Mouse (Mus musculus): ENCODE measurements around the gene Serp2. TPM values are rescaled to one million over a fixed set of nuclear protein-coding genes. Genes with fewer than 3 reads are reported as not detected.

Serp2 gene
- total and polyA plus RNA-seq, 2 experiments from 2014 or later: 2.3 to 7.2 TPM

DNA sequence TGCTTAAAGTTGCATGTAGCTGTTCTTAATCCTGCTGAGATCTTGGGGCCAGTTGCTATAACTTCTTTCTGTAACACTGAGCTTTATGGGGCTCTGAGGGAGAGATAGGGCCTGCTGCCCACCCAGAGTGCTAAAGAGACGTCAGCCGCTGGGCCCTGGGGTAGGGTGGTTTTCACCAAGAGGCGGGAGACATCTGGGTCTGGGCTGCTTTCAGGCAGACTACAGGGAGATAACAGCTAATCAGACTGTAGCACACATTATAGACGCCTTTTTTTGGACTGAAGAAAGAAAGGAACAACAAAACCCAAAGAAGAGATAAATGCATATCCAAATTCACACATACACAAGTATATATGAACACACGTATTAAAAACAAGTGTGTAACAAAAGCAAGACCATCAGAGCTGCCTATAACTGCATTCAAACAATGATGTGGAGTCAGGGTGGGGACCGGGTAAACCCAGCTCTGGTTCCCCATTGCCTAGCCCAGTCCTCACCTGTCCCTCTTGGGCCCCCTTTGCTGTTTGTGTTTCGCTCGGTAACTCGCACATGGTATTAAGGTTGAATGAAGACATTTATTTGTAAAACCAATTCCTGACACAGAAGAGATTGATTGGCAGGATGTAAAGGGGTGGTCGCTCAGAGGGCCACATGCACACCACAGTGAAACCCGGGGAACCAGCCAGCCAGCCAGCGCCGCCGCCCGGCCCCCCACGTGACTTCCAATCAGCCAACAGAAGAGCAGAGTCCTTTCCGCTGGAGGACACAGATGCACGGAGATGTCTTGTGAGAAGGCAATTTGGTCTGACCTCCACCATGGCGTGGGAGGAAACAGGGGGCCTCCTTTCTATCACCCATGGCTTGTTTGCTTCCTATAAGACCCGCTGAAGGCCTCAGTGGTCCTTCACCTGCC is 24.2 kb downstream of the Serp2 start:
- peak; percentile 76 for ATAC-seq (ENCODE audit: insufficient read depth, low read depth)
- no peak overlapping the region for H3K9ac ChIP-seq (replicated peaks; ENCODE audit: low read depth, low read length)
- no peak for TF ChIP-seq CTCF (IDR thresholded peaks at IDR 0.05; ENCODE audit: low read depth)
- TF ChIP-seq EP300 (IDR thresholded peaks at IDR 0.05; ENCODE audit: low read depth): no peak

GRCm38 (mm10) chr14:76531027-76531660 is 25.5 kb downstream of the Serp2 start:
- TF ChIP-seq EP300 (IDR thresholded peaks at IDR 0.05; ENCODE audit: low read depth) (no peak), CTCF (IDR thresholded peaks at IDR 0.05; ENCODE audit: low read depth) (no peak)
- 90% methylated on average over 7 of the region's 7 CpGs for WGBS
- H3K36me3 ChIP-seq (replicated peaks; ENCODE audit: control insufficient read depth, insufficient read depth, low read length): no peaks in the 10 kb centered on the region
- DNase-seq (ENCODE audit: low spot score) (no peak), ATAC-seq (ENCODE audit: insufficient read depth, low read depth) (no peak)
- H3K4me3 ChIP-seq (ENCODE audit: low read depth, low read length): no peak overlapping the region
- H3K27me3 ChIP-seq (ENCODE audit: control insufficient read depth, insufficient read depth, low read length): no peaks in the 10 kb centered on the region
- peaks cover 18% of the 10 kb centered on the region for H3K4me1 ChIP-seq (ENCODE audit: control insufficient read depth, insufficient read depth)
- no peak overlapping the region for H3K27ac ChIP-seq (ENCODE audit: low read depth)
- no peaks in the 10 kb centered on the region for H3K9me3 ChIP-seq (replicated peaks; ENCODE audit: control insufficient read depth, low read length)
- H3K9ac ChIP-seq (replicated peaks; ENCODE audit: low read depth, low read length): no peak overlapping the region
- no peak overlapping the region for H3K4me2 ChIP-seq (ENCODE audit: low read depth, low read length)

More for the DNA sequence above, 24.2 kb downstream of the Serp2 start:
- no peaks in the 10 kb centered on the region for H3K36me3 ChIP-seq (replicated peaks; ENCODE audit: control insufficient read depth, insufficient read depth, low read length)
- no peak overlapping the region for H3K4me3 ChIP-seq (ENCODE audit: low read depth, low read length)
- H3K9me3 ChIP-seq (replicated peaks; ENCODE audit: control insufficient read depth, low read length): no peaks in the 10 kb centered on the region
- H3K27me3 ChIP-seq (ENCODE audit: control insufficient read depth, insufficient read depth, low read length): no peaks in the 10 kb centered on the region
- peaks cover 8% of the 10 kb centered on the region; the same call in 1 of the 2 replicates for H3K4me1 ChIP-seq (ENCODE audit: control insufficient read depth, insufficient read depth)
- H3K4me2 ChIP-seq (ENCODE audit: low read depth, low read length): peak overlapping the region; percentile 46
- WGBS: 34% methylated on average over 20 of the region's 20 CpGs
- no peak overlapping the region for H3K27ac ChIP-seq (ENCODE audit: low read depth)
- no peak for DNase-seq (ENCODE audit: low spot score)

DNA sequence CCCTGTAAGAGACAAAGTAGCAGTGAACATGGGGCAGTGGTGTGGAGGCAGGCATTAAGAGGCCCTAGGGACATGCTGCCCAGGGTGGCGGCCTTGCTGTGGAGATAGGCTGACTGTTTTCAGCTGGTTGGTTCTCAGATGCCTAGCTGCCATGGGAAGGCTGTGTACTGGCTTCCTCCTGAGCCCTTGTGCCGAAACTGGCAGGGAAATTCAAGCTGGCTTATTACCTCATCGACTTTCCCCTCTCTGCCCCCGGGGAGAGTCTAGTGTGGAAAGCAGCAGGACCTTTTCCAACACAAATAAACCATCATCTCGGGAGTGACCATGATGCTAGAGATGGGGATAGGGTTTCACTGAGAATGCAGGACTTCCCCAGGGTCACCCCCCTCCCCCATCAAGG is 28.0 kb downstream of the Serp2 start:
- TF ChIP-seq CTCF (IDR thresholded peaks at IDR 0.05; ENCODE audit: low read depth) (no peak), EP300 (IDR thresholded peaks at IDR 0.05; ENCODE audit: low read depth) (no peak)
- Histone ChIP-seq H3K4me3 (ENCODE audit: low read depth, low read length) (no peak overlapping the region), H3K36me3 (replicated peaks; ENCODE audit: control insufficient read depth, insufficient read depth, low read length) (no peaks in the 10 kb centered on the region), H3K27me3 (ENCODE audit: control insufficient read depth, insufficient read depth, low read length) (no peaks in the 10 kb centered on the region), H3K27ac (ENCODE audit: low read depth) (no peak overlapping the region; the same call in 1 of the 2 replicates), H3K4me1 (ENCODE audit: control insufficient read depth, insufficient read depth) (peaks cover 18% of the 10 kb centered on the region), H3K4me2 (ENCODE audit: low read depth, low read length) (no peak overlapping the region), H3K9me3 (replicated peaks; ENCODE audit: control insufficient read depth, low read length) (no peaks in the 10 kb centered on the region), H3K9ac (replicated peaks; ENCODE audit: low read depth, low read length) (no peak overlapping the region)
- WGBS: 46% methylated on average over 5 of the region's 5 CpGs
- DNase-seq (ENCODE audit: low spot score) (no peak), ATAC-seq (ENCODE audit: insufficient read depth, low read depth) (0 out of 2 replicates have a peak, but pooled peaks have one; percentile 14)

GRCm38 (mm10) chr14:76527758-76528313 is 28.9 kb downstream of the Serp2 start:
- no peaks in the 10 kb centered on the region for H3K9me3 ChIP-seq (replicated peaks; ENCODE audit: control insufficient read depth, low read length)
- no peaks in the 10 kb centered on the region for H3K36me3 ChIP-seq (replicated peaks; ENCODE audit: control insufficient read depth, insufficient read depth, low read length)
- H3K4me1 ChIP-seq (ENCODE audit: control insufficient read depth, insufficient read depth): peaks cover 11% of the 10 kb centered on the region; the same call in 1 of the 2 replicates
- no peak for DNase-seq (ENCODE audit: low spot score)
- no peak overlapping the region for H3K9ac ChIP-seq (replicated peaks; ENCODE audit: low read depth, low read length)
- no peak overlapping the region; the same call in 1 of the 2 replicates for H3K27ac ChIP-seq (ENCODE audit: low read depth)
- ATAC-seq (ENCODE audit: insufficient read depth, low read depth): no peak
- no peak overlapping the region for H3K4me2 ChIP-seq (ENCODE audit: low read depth, low read length)
- 69% methylated on average over 9 of the region's 9 CpGs for WGBS
- TF ChIP-seq EP300 (IDR thresholded peaks at IDR 0.05; ENCODE audit: low read depth) (no peak), CTCF (IDR thresholded peaks at IDR 0.05; ENCODE audit: low read depth) (no peak)
- H3K27me3 ChIP-seq (ENCODE audit: control insufficient read depth, insufficient read depth, low read length): no peaks in the 10 kb centered on the region
- H3K4me3 ChIP-seq (ENCODE audit: low read depth, low read length): no peak overlapping the region

DNA sequence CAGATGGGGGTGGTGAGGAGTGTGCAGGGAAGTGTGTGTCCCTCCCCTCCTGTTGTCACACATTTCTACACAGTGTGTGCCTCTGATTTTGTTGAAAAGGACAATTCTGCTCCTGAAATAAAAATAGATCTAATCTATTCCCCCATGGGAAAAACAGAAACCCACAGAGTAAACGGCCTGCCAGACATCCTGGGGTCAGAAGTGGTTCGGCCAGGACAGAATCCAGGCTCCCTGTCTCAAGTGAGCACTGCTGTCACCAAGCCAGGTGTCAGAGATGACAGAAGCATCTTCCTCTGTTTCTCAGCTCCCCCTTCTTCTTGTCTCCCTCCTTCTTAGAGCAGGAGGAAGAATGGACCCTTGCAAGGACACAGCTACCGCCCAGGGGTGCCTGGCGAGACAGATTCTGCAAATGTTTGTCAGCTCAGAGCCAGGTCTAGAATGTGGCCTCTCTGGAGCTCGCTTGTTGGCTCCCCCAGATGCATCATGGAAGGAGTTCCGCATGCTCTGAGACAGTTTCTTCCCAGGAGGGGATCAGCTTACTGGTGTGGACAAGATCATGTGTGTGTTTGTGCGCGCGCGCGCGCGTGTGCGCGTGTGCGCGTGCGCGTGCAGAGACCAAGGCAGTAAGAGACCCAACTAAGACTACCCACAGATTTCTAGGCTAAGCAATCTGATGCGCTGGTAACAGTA is 29.5 kb downstream of the Serp2 start:
- H3K27me3 ChIP-seq (ENCODE audit: control insufficient read depth, insufficient read depth, low read length): no peaks in the 10 kb centered on the region
- WGBS: 82% methylated on average over 20 of the region's 20 CpGs
- TF ChIP-seq CTCF (IDR thresholded peaks at IDR 0.05; ENCODE audit: low read depth) (no peak), EP300 (IDR thresholded peaks at IDR 0.05; ENCODE audit: low read depth) (no peak)
- no peaks in the 10 kb centered on the region for H3K9me3 ChIP-seq (replicated peaks; ENCODE audit: control insufficient read depth, low read length)
- H3K4me2 ChIP-seq (ENCODE audit: low read depth, low read length): no peak overlapping the region
- no peak overlapping the region for H3K27ac ChIP-seq (ENCODE audit: low read depth)
- no peak for ATAC-seq (ENCODE audit: insufficient read depth, low read depth)
- H3K36me3 ChIP-seq (replicated peaks; ENCODE audit: control insufficient read depth, insufficient read depth, low read length): no peaks in the 10 kb centered on the region
- DNase-seq (ENCODE audit: low spot score): no peak
- H3K4me1 ChIP-seq (ENCODE audit: control insufficient read depth, insufficient read depth): peaks cover 10% of the 10 kb centered on the region; the same call in 1 of the 2 replicates
- H3K9ac ChIP-seq (replicated peaks; ENCODE audit: low read depth, low read length): no peak overlapping the region
- no peak overlapping the region for H3K4me3 ChIP-seq (ENCODE audit: low read depth, low read length)

Data from heart, postnatal 0 days (tissue).